In the genomic region with DNA sequence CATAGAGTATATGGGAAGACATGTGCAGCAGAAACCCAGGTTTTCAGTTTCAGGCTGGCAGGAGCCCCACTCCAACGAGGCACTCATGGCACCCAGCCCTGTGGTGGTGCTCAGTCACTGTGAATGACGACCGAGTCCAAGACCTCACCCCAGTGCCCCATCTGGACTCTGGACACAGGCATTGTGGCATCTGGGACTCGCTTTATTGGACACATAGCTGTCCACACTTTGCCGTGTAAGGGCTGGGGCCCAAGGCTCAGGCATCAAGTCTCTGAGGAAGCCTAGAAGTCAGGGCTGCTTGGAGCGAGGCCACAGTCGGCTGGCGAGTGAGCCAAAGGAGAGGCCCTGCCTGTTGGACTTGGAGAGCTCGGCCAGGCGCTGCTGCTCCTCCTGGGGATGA, we compare ENCODE assay signal across 26 mouse cellular contexts. TPM values are rescaled to one million over a fixed set of nuclear protein-coding genes. Genes with fewer than 3 reads are reported as not detected.
DNase-seq lines count a peak whose midpoint lies in the region; TF ChIP-seq lines count a peak whose summit lies in the region.
"Had no signal": no experiment of that assay in that cellular context is flagged by ENCODE, and none has a peak within 500 bp of the region (broad histone marks: within the 10 kb centered on the region; RNA-seq: fewer than 3 reads in every experiment).

No protein-coding gene starts in this region.

- no peaks in the 10 kb centered on the region for H3K27me3 ChIP-seq in kidney, adult 2 months (replicated peaks; ENCODE audit: control insufficient read depth, insufficient read depth, low read length)
- H3K27me3 ChIP-seq: hindbrain, embryonic 13.5 days; midbrain, embryonic 13.5 days had no signal

- H3K4me1 ChIP-seq in kidney, adult 2 months (ENCODE audit: control insufficient read depth, insufficient read depth, low read length) = no peaks in the 10 kb centered on the region

- H3K27ac ChIP-seq in kidney, adult 2 months (ENCODE audit: insufficient read depth, low read depth, low read length) = peak overlapping the region; percentile 17; the same call in 1 of the 2 replicates
- H3K27ac ChIP-seq: embryonic facial prominence, embryonic 12.5 days; heart, adult 2 months; heart, embryonic 13.5 days; hindbrain, embryonic 13.5 days; limb, embryonic 15.5 days; liver, embryonic 14.5 days; midbrain, embryonic 13.5 days had no signal

- no peaks in the 10 kb centered on the region for H3K36me3 ChIP-seq in kidney, adult 2 months (ENCODE audit: control insufficient read depth, insufficient read depth, low read length)

- peak; percentile 80 to 82 for DNase-seq in cerebellum, postnatal 14 days
- DNase-seq in cerebellum, adult 11 months = no peak
- DNase-seq in kidney, adult 2 months = peak; percentile 80
- no peak for DNase-seq in kidney, postnatal 10 days
- peak; percentile 40 for DNase-seq in testis, postnatal 10 days (ENCODE audit: low spot score)
- no peak for DNase-seq in testis, postnatal 14 days (ENCODE audit: low spot score)
- DNase-seq in urinary bladder, postnatal 10 days (ENCODE audit: low spot score) = no peak
- DNase-seq: cerebellum, adult 8-10 months; forebrain, postnatal 0 days; gastrocnemius, postnatal 25 days; heart, adult 2 months; heart, postnatal 14 days; layer of hippocampus, adult 9-11 months; lung, embryonic 14.5 days; retina, postnatal 1 day; thymus, postnatal 25 days had no signal

- H3K4me3 ChIP-seq in kidney, adult 2 months (ENCODE audit: insufficient read depth, low read depth, low read length) = no peak overlapping the region
- H3K4me3 ChIP-seq: embryonic facial prominence, embryonic 12.5 days; heart, adult 2 months; heart, embryonic 13.5 days; hindbrain, embryonic 13.5 days; limb, embryonic 15.5 days; midbrain, embryonic 13.5 days had no signal

- TF ChIP-seq POLR2A in kidney, adult 2 months (IDR thresholded peaks at IDR 0.05; ENCODE audit: low read depth, low read length) = no peak

- TF ChIP-seq CTCF in kidney, adult 2 months (conservative IDR thresholded peaks at IDR 0.05; ENCODE audit: insufficient read depth, insufficient read length, low read depth, low read length) = no peak

- WGBS in kidney, adult 2 months = 60% methylated on average over 10 of the region's 10 CpGs

RNA-seq across cellular contexts. Expression of a gene that starts 3.6 kb away (rescaled TPM):
- not detected in 2 replicates for polyA plus RNA-seq in kidney, adult 2 months (2012; rRNA removed)
- polyA plus RNA-seq: heart, adult 2 months; inflammation-experienced regulatory T-cells, adult 6 months; spleen, adult 2 months had no signal

RNA-seq across cellular contexts. Expression of a gene that starts 6.2 kb away (rescaled TPM):
- polyA plus RNA-seq in kidney, adult 2 months (2012; rRNA removed) = 99.0 and 102 TPM in 2 replicates

RNA-seq across cellular contexts. Expression of a gene that starts 14.7 kb away (rescaled TPM):
- polyA plus RNA-seq in kidney, adult 2 months (2012; rRNA removed) = 0.14 TPM in 1 of 2 replicates, not detected in the other
- polyA plus RNA-seq: C2C12; embryonic facial prominence, embryonic 12.5 days; heart, embryonic 13.5 days; inflammation-experienced regulatory T-cells, adult 6 months; large intestine, adult 2 months; liver, embryonic 14.5 days; lung, embryonic 14.5 days; spleen, adult 2 months had no signal

RNA-seq across cellular contexts. Expression of a gene that starts 28.1 kb away (rescaled TPM):
- 7.7 and 10.2 TPM in 2 replicates for polyA plus RNA-seq in kidney, adult 2 months (2012; rRNA removed)

RNA-seq across cellular contexts. Expression of a gene that starts 32.9 kb away (rescaled TPM):
- 86.8 and 88.6 TPM in 2 replicates for polyA plus RNA-seq in kidney, adult 2 months (2012; rRNA removed)

Comparison
In these comparisons a context has a peak if more than half of its experiments do, and no peak if none do; other contexts are left out.
1. DNase-seq: peak in cerebellum, postnatal 14 days (2 of 2), kidney, adult 2 months (single experiment) and testis, postnatal 10 days (single experiment); none in cerebellum, adult 11 months (single experiment), kidney, postnatal 10 days (single experiment), testis, postnatal 14 days (single experiment) and urinary bladder, postnatal 10 days (single experiment).